In the genomic region with DNA sequence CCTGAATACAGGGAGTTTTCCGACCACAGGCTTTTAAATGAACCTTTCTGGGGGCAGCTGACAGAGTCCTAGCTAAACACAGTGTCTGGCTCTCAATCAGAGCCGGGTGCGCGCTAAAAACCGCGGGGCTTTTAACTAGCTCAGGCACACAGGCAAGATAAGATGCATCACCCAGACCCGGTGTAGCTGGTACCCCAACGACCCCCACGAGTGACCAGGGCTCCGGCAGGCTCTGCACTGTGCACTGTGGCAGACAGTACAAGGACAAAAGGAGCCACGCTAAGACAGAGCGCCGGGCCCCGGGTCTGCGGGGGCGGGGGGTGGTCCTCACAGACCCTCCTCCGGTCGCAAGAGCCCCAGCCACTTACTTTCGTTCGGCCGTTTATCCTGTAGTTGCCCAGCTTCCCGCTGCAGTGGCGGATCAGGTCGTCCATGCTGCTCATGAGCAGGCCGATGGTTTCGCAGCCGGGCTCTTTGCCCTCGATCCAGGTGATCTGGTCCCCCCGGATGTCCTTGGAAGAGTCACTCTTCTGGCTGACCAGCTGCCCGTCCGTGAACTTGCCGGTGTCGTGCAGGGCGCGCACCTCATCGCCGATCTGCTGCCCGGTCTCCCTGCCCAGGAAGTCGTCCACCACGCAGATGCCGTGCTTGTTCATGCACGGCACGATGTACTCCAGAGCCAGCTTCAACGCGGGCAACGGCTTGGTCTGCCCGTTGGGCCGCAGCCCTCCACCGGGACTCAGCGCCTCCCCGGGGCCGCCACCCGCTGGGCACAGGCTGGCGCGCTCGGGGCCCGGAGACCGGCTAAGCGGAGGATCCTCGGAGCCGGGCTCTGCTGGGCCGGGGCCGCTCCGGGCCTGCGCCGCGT, we compare ENCODE assay signal across 8 mouse cellular contexts. TPM values are rescaled to one million over a fixed set of nuclear protein-coding genes. Genes with fewer than 3 reads are reported as not detected.
DNase-seq lines count a peak whose midpoint lies in the region; TF ChIP-seq lines count a peak whose summit lies in the region.

No protein-coding gene starts in this region.

- H3K4me3 ChIP-seq in CH12.LX (replicated peaks in 1 of 3; ENCODE audit: low read depth in 2 of 3, low read length in 2 of 3, poor library complexity in 1 of 3) = peak overlapping the region; percentile 86 to 96 (median 91)
- peak overlapping the region; percentile 67 for H3K4me3 ChIP-seq in bone marrow, adult 2 months (replicated peaks; ENCODE audit: control insufficient read depth, low read depth, low read length)
- H3K4me3 ChIP-seq in embryonic fibroblast, embryonic 13.5 days (ENCODE audit: insufficient read depth, low read length) = peak overlapping the region; percentile 88

- no peaks in the 10 kb centered on the region for H3K9me3 ChIP-seq in CH12.LX (replicated peaks; ENCODE audit: low read length)

- no peaks in the 10 kb centered on the region for H3K27me3 ChIP-seq in CH12.LX (replicated peaks)

- no peak for TF ChIP-seq CTCF in CH12.LX (conservative IDR thresholded peaks at IDR 0.05 in 1 of 2, IDR thresholded peaks at IDR 0.05 in 1 of 2; ENCODE audit: low read depth in 2 of 2, low read length in 2 of 2)
- no peak for TF ChIP-seq CTCF in bone marrow, adult 2 months (IDR thresholded peaks at IDR 0.05; ENCODE audit: control insufficient read depth, insufficient read depth, low read length)
- TF ChIP-seq CTCF in embryonic fibroblast, embryonic 13.5 days (IDR thresholded peaks at IDR 0.05; ENCODE audit: borderline replicate concordance, insufficient read depth, low read length) = no peak

- peaks cover 0 to 29% of the 10 kb centered on the region in 2 experiments for H3K36me3 ChIP-seq in CH12.LX (replicated peaks in 1 of 2; ENCODE audit: control insufficient read depth in 1 of 2, insufficient read depth in 1 of 2, low read length in 1 of 2)

- 1% methylated on average over 67 of the region's 67 CpGs for WGBS in bone marrow, adult 2 months

- H3K79me2 ChIP-seq in CH12.LX (replicated peaks; ENCODE audit: control insufficient read depth, extremely low read depth, insufficient read depth, poor library complexity, severe bottlenecking) = peaks cover 9% of the 10 kb centered on the region; the same call in 1 of the 2 replicates

- H3K4me2 ChIP-seq in CH12.LX (ENCODE audit: insufficient read depth, low read depth, poor library complexity, severe bottlenecking) = peak overlapping the region; percentile 96

- intact Hi-C loops in heart, postnatal 10 days (cut with DNase I) = loop anchor here (2.0 to 5.0 kb wide), 4 partner anchors 23 to 65 kb away; partner anchors contain the start of genes Exoc8, Sprtn and Tsnax

- TF ChIP-seq RAD21 in CH12.LX (IDR thresholded peaks at IDR 0.05; ENCODE audit: low read depth, low read length) = no peak

- H3K9ac ChIP-seq in CH12.LX (ENCODE audit: insufficient read depth, low read depth) = peak overlapping the region; percentile 56

- no peak overlapping the region for H3K27ac ChIP-seq in CH12.LX (ENCODE audit: insufficient read depth, low read depth)
- no peak overlapping the region for H3K27ac ChIP-seq in bone marrow, adult 2 months (ENCODE audit: control insufficient read depth, insufficient read depth, low read depth, low read length, poor library complexity)
- peak overlapping the region; percentile 57 for H3K27ac ChIP-seq in embryonic fibroblast, embryonic 13.5 days (ENCODE audit: insufficient read depth, low read length)

- TF ChIP-seq POLR2A in CH12.LX (IDR thresholded peaks at IDR 0.05; ENCODE audit: low read depth, low read length) = no peak
- TF ChIP-seq POLR2A in bone marrow, adult 2 months (IDR thresholded peaks at IDR 0.05; ENCODE audit: borderline replicate concordance, control insufficient read depth, low read depth, low read length) = no peak; the same call in 1 of the 2 replicates
- peak; percentile 41; the same call in 1 of the 2 replicates for TF ChIP-seq POLR2A in embryonic fibroblast, embryonic 13.5 days (IDR thresholded peaks at IDR 0.05; ENCODE audit: low read depth, low read length)

- DNase-seq in CH12.LX (ENCODE audit: extremely low read depth) = no peak
- peak; percentile 58 to 67 for DNase-seq in heart, postnatal 10 days
- DNase-seq in kidney, postnatal 4 days = peak; percentile 63 to 73
- peak; percentile 44 for DNase-seq in lung, postnatal 14 days
- peak; percentile 66 for DNase-seq in retina, postnatal 1 day
- peak; percentile 40 for DNase-seq in urinary bladder, postnatal 14 days (ENCODE audit: low spot score)

- dilution Hi-C loops in CH12.LX (cut with MboI; ENCODE audit: extremely low pct_ligation_motif_present, extremely low pct_unique_long_range_greater_than_20kb, low sequenced_read_pairs) = no loop called here

- TF ChIP-seq EP300 in CH12.LX (IDR thresholded peaks at IDR 0.05; ENCODE audit: low read length) = no peak

- in situ Hi-C loops in CH12.LX (cut with MboI; ENCODE audit: low pct_ligation_motif_present, low pct_unique_long_range_greater_than_20kb, low sequenced_read_pairs) = no loop called here

- H3K4me1 ChIP-seq in CH12.LX (ENCODE audit: control insufficient read depth in 1 of 2, insufficient read depth in 2 of 2) = peaks cover 7 to 28% of the 10 kb centered on the region in 2 experiments
- H3K4me1 ChIP-seq in bone marrow, adult 2 months (ENCODE audit: control insufficient read depth, insufficient read depth, low read length) = peaks cover 2% of the 10 kb centered on the region
- H3K4me1 ChIP-seq in embryonic fibroblast, embryonic 13.5 days (ENCODE audit: control insufficient read depth, insufficient read depth, low read length) = peaks cover 11% of the 10 kb centered on the region; the same call in 1 of the 2 replicates

TF ChIP-seq in CH12.LX, 34 proteins besides CTCF, POLR2A, EP300 and RAD21:
- TF ChIP-seq TCF12 (IDR thresholded peaks at IDR 0.05; ENCODE audit: low read depth, low read length) (0 out of 2 replicates have a peak, but pooled peaks have one; percentile 20), USF1 (IDR thresholded peaks at IDR 0.05; ENCODE audit: low read depth, low read length) (no peak), MYC (IDR thresholded peaks at IDR 0.05; ENCODE audit: low read depth, low read length) (no peak), ZMIZ1 (IDR thresholded peaks at IDR 0.05; ENCODE audit: low read depth, low read length) (no peak), SIN3A (IDR thresholded peaks at IDR 0.05; ENCODE audit: low read length) (peak; percentile 67), GABPA (IDR thresholded peaks at IDR 0.05; ENCODE audit: insufficient replicate concordance, low read depth, low read length) (no peak), ZKSCAN1 (IDR thresholded peaks at IDR 0.05; ENCODE audit: borderline replicate concordance, low read depth, low read length) (no peak), MAX (IDR thresholded peaks at IDR 0.05; ENCODE audit: low read length) (no peak), HCFC1 (IDR thresholded peaks at IDR 0.05; ENCODE audit: low read depth, low read length) (no peak), ZC3H11A (IDR thresholded peaks at IDR 0.05; ENCODE audit: low read depth, low read length) (no peak), UBTF (IDR thresholded peaks at IDR 0.05; ENCODE audit: low read depth, low read length) (peak; percentile 58), SMC3 (IDR thresholded peaks at IDR 0.05; ENCODE audit: low read depth, low read length) (no peak), BHLHE40 (IDR thresholded peaks at IDR 0.05; ENCODE audit: low read depth, low read length) (no peak), NELFE (IDR thresholded peaks at IDR 0.05; ENCODE audit: low read depth, low read length) (no peak), POLR2AphosphoS2 (IDR thresholded peaks at IDR 0.05; ENCODE audit: low read depth, low read length) (no peak), JUN (IDR thresholded peaks at IDR 0.05; ENCODE audit: insufficient read depth, low read depth, low read length) (no peak)
TF ChIP-seq in CH12.LX: peak in this region for 3.

RNA-seq across cellular contexts. Expression of gene Egln1, which starts 1.0 kb away (rescaled TPM):
- total RNA-seq in CH12.LX (2012; rRNA removed) (19.3 and 34.7 TPM in 2 replicates), CH12.LX (2014; rRNA removed) (24.7 and 31.0 TPM in 2 replicates)
- 17.9 and 19.0 TPM in 2 replicates for polyA plus RNA-seq in CH12.LX (2012; ENCODE audit: insufficient read length, low read depth)
- polyA plus RNA-seq in bone marrow, adult 2 months (2011; ENCODE audit: insufficient read depth, insufficient read length, low replicate concordance, missing spikeins) = 4.3 and 7.1 TPM in 2 replicates
- polyA plus RNA-seq in embryonic fibroblast, embryonic 13.5 days (2011; ENCODE audit: insufficient read length, low read depth, missing spikeins) = 33.1 and 33.7 TPM in 2 replicates
- 100 to 1,000 TPM; 136 to 143 TPM for total RNA-seq in heart, postnatal 10 days (2021)

RNA-seq across cellular contexts. Expression of gene Sprtn, which starts 50.4 kb away (rescaled TPM):
- total RNA-seq in CH12.LX (2012; rRNA removed) (16.0 and 18.2 TPM in 2 replicates), CH12.LX (2014; rRNA removed) (19.2 and 23.0 TPM in 2 replicates)
- polyA plus RNA-seq in CH12.LX (2012; ENCODE audit: insufficient read length, low read depth) = 23.4 and 26.5 TPM in 2 replicates
- polyA plus RNA-seq in bone marrow, adult 2 months (2011; ENCODE audit: insufficient read depth, insufficient read length, low replicate concordance, missing spikeins) = 11.8 and 13.8 TPM in 2 replicates
- polyA plus RNA-seq in embryonic fibroblast, embryonic 13.5 days (2011; ENCODE audit: insufficient read length, low read depth, missing spikeins) = 18.5 and 19.1 TPM in 2 replicates
- 10 to 100 TPM; 16.0 to 18.9 TPM for total RNA-seq in heart, postnatal 10 days (2021)

RNA-seq across cellular contexts. Expression of gene Exoc8, which starts 50.6 kb away (rescaled TPM):
- total RNA-seq in CH12.LX (2012; rRNA removed) (11.2 and 13.6 TPM in 2 replicates), CH12.LX (2014; rRNA removed) (9.4 and 10.7 TPM in 2 replicates)
- polyA plus RNA-seq in CH12.LX (2012; ENCODE audit: insufficient read length, low read depth) = 5.9 and 6.4 TPM in 2 replicates
- 6.0 and 13.3 TPM in 2 replicates for polyA plus RNA-seq in bone marrow, adult 2 months (2011; ENCODE audit: insufficient read depth, insufficient read length, low replicate concordance, missing spikeins)
- polyA plus RNA-seq in embryonic fibroblast, embryonic 13.5 days (2011; ENCODE audit: insufficient read length, low read depth, missing spikeins) = 15.7 and 18.1 TPM in 2 replicates
- 10 to 100 TPM; 19.5 to 20.5 TPM for total RNA-seq in heart, postnatal 10 days (2021)
